Mouse (Mus musculus): ENCODE measurements at regions not wholly inside any gene's neighbourhood (a gene's known extent, or its start where the extent isn't known, plus 50 kb on each side); places are given as distances from the start of the nearest gene placed in this dataset.

GRCm38 (mm10) chr1:24870685-24871417, 192.4 kb downstream of the Lmbrd1 start:
- TF ChIP-seq CTCF (IDR thresholded peaks at IDR 0.05; ENCODE audit: borderline replicate concordance, insufficient read depth, low read depth, low read length) (no peak), POLR2A (IDR thresholded peaks at IDR 0.05; ENCODE audit: borderline replicate concordance, insufficient read depth, low read length) (no peak)
